Comparison of ENCODE assay signal across 8 mouse cellular contexts in genomic region chr16:35938211-35939151, GRCm38 (mm10). TPM values are rescaled to one million over a fixed set of nuclear protein-coding genes. Genes with fewer than 3 reads are reported as not detected.
DNase-seq lines count a peak whose midpoint lies in the region; ATAC-seq lines count a peak whose summit lies in the region.

Parp9 (plus strand) TSS chr16:35938470.
Dtx3l (minus strand) TSS chr16:35939151.

- peaks cover 28% of the 10 kb centered on the region; the same call in 1 of the 2 replicates for H3K27me3 ChIP-seq in hindbrain, embryonic 14.5 days (ENCODE audit: control insufficient read depth, insufficient read depth, low read length)

- H3K9ac ChIP-seq in hindbrain, embryonic 14.5 days: peak within 1 kb of the TSS; percentile 55

- 1% methylated on average over 52 of the region's 52 CpGs for WGBS in hindbrain, embryonic 14.5 days

- peak within 1 kb of the TSS; percentile 79 for H3K4me2 ChIP-seq in hindbrain, embryonic 14.5 days (replicated peaks)

- H3K9me3 ChIP-seq in hindbrain, embryonic 14.5 days (ENCODE audit: control insufficient read depth, low read length): no peaks in the 10 kb centered on the region

- H3K4me1 ChIP-seq in hindbrain, embryonic 14.5 days (replicated peaks; ENCODE audit: control insufficient read depth, insufficient read depth, low read length): no peaks in the 10 kb centered on the region

- peak; percentile 82 for DNase-seq in T-cell, adult 2 months (ENCODE audit: low spot score)
- peak; percentile 36 to 37 for DNase-seq in cerebellum, postnatal 14 days
- peak; percentile 42 to 52 for DNase-seq in frontal cortex, postnatal 36 days (ENCODE audit: low spot score in 2 of 2)
- peak; percentile 33 for DNase-seq in hindbrain, embryonic 14.5 days (ENCODE audit: low spot score)
- peak; percentile 24 to 26 for DNase-seq in layer of hippocampus, postnatal 25 days (ENCODE audit: extremely low spot score in 1 of 2, low spot score in 1 of 2)
- peak; percentile 31 for DNase-seq in right cerebral cortex, adult 18-20 months
- peak; percentile 61 for DNase-seq in urinary bladder, postnatal 14 days (ENCODE audit: low spot score)

- H3K36me3 ChIP-seq in hindbrain, embryonic 14.5 days (replicated peaks; ENCODE audit: control insufficient read depth, insufficient read depth): no peaks in the 10 kb centered on the region

- H3K27ac ChIP-seq in hindbrain, embryonic 14.5 days: no peak within 1 kb of the TSS

- ATAC-seq in hindbrain, embryonic 14.5 days (ENCODE audit: low FRiP score): no peak
- peak; percentile 69 for ATAC-seq in megakaryocyte, adult 5-6 weeks (ENCODE audit: poor library complexity, severe bottlenecking)

- peak within 1 kb of the TSS; percentile 42 for H3K4me3 ChIP-seq in hindbrain, embryonic 14.5 days (replicated peaks; ENCODE audit: low read length)

RNA-seq across cellular contexts. Expression of gene Parp9, which starts in this region (rescaled TPM):
- polyA plus RNA-seq in hindbrain, embryonic 14.5 days (2014; fragmentation: Nextera tagmentation; extraction: Ambion mirVana): 2.2 and 2.6 TPM in 2 replicates
- total RNA-seq in layer of hippocampus, postnatal 25 days (2021): 1 to 10 TPM; 2.6 to 3.5 TPM
- 25.0 and 26.3 TPM in 2 replicates for total RNA-seq in megakaryocyte, adult 5-6 weeks (2015)
- total RNA-seq in megakaryocyte, adult 5-6 weeks (2017): 48.2 and 63.1 TPM in 2 replicates

RNA-seq across cellular contexts. Expression of gene Dtx3l, which starts in this region (rescaled TPM):
- polyA plus RNA-seq in hindbrain, embryonic 14.5 days (2014; fragmentation: Nextera tagmentation; extraction: Ambion mirVana): 1.2 and 1.7 TPM in 2 replicates
- 1 to 10 TPM; 4.2 to 4.5 TPM for total RNA-seq in layer of hippocampus, postnatal 25 days (2021)
- 32.6 and 36.5 TPM in 2 replicates for total RNA-seq in megakaryocyte, adult 5-6 weeks (2015)
- total RNA-seq in megakaryocyte, adult 5-6 weeks (2017): 50.0 and 51.3 TPM in 2 replicates

Comparison
In these comparisons a context has a peak if more than half of its experiments do, and no peak if none do; other contexts are left out.
1. RNA of gene Parp9 (total RNA-seq): 25.0 to 63.1 TPM in megakaryocyte, adult 5-6 weeks; 2.6 to 3.5 TPM in layer of hippocampus, postnatal 25 days; every median in the first group is over 4 times any median in the second.
2. RNA of gene Dtx3l (total RNA-seq): 32.6 to 51.3 TPM in megakaryocyte, adult 5-6 weeks; 4.2 to 4.5 TPM in layer of hippocampus, postnatal 25 days; every median in the first group is over 4 times any median in the second.
3. DNase-seq: peak in every context shown above with its lines; median percentile 82 in T-cell, adult 2 months; 61 in urinary bladder, postnatal 14 days; 47 in frontal cortex, postnatal 36 days; 36 in cerebellum, postnatal 14 days; 33 in hindbrain, embryonic 14.5 days; 31 in right cerebral cortex, adult 18-20 months; 25 in layer of hippocampus, postnatal 25 days.